Mouse (Mus musculus) megakaryocyte, embryonic 14.5 days (primary cell): Measurements from ENCODE around the gene Nostrin. TPM values are rescaled to one million over a fixed set of nuclear protein-coding genes. Genes with fewer than 3 reads are reported as not detected.

Experiments used
- H3K27me3 ChIP-seq: replicated peaks from 2 replicates; pipeline ENCODE3; 2012; ENCODE audit warnings: inconsistent platforms
- H3K36me3 ChIP-seq: replicated peaks from 2 replicates; pipeline ENCODE3; 2012; ENCODE audit warnings: low read length, inconsistent platforms, mixed read lengths
- H3K4me1 ChIP-seq: 2 replicates; pipeline ENCODE4 v1.6.1; 2012; ENCODE audit warnings: inconsistent platforms
- H3K4me3 ChIP-seq: replicated peaks from 2 replicates; pipeline ENCODE3; 2012; ENCODE audit warnings: moderate library complexity, mild to moderate bottlenecking, inconsistent platforms
- H3K9me3 ChIP-seq: 2 replicates; pipeline ENCODE4 v1.6.1; 2012; ENCODE audit warnings: inconsistent platforms
- FLI1 ChIP-seq: IDR thresholded peaks from 2 replicates; pipeline ENCODE4 v1.6.1; 2012; ENCODE audit warnings: low read length, inconsistent platforms, mixed read lengths
- GATA1 ChIP-seq: IDR thresholded peaks from 3 replicates; pipeline ENCODE4 v1.6.1; 2012; ENCODE audit warnings: mixed read lengths, low read length, inconsistent platforms, borderline replicate concordance
- polyA plus RNA-seq: library from polyadenylated mRNA; stranded (reverse); fragments of >175 nt; gene quantifications from 2 replicates; pipeline ENCODE4 v1.2.3, GENCODE M21; 2012; ENCODE audit warnings: low replicate concordance; ENCODE audit not compliant: insufficient read depth

Nostrin gene
- polyA plus RNA-seq, 1 experiment = not detected

- Histone ChIP-seq H3K9me3 (no peaks in the 10 kb centered on the region), H3K4me1 (peaks cover 14% of the 10 kb centered on the region)
Measured at GRCm38 (mm10) chr2:69109246-69109645, 26.4 kb upstream of the Nostrin start.

GRCm38 (mm10) chr2:69109710-69110109 lies 25.9 kb upstream of the Nostrin start:
- Histone ChIP-seq H3K9me3 (no peaks in the 10 kb centered on the region; the same call in 1 of the 2 replicates), H3K4me1 (peaks cover 14% of the 10 kb centered on the region), H3K36me3 (peaks cover 56% of the 10 kb centered on the region), H3K27me3 (no peaks in the 10 kb centered on the region), H3K4me3 (no peak overlapping the region)
- no peak for TF ChIP-seq FLI1
- TF ChIP-seq GATA1 = no peak

More at GRCm38 (mm10) chr2:69109246-69109645, 26.4 kb upstream of the Nostrin start:
- Histone ChIP-seq H3K4me3 (no peak overlapping the region), H3K27me3 (no peaks in the 10 kb centered on the region), H3K36me3 (peaks cover 54% of the 10 kb centered on the region)
- TF ChIP-seq GATA1 (no peak), FLI1 (no peak)

- Histone ChIP-seq H3K9me3 (peaks cover 14% of the 10 kb centered on the region), H3K4me3 (no peak overlapping the region), H3K4me1 (peaks cover 17% of the 10 kb centered on the region), H3K36me3 (peaks cover 57% of the 10 kb centered on the region), H3K27me3 (no peaks in the 10 kb centered on the region)
- TF ChIP-seq FLI1 = no peak
- TF ChIP-seq GATA1 = no peak
Measured at GRCm38 (mm10) chr2:69112609-69113008, 23.0 kb upstream of the Nostrin start.

GRCm38 (mm10) chr2:69113829-69114547 lies 21.6 kb upstream of the Nostrin start:
- Histone ChIP-seq H3K4me1 (peaks cover 13% of the 10 kb centered on the region), H3K36me3 (peaks cover 49% of the 10 kb centered on the region), H3K4me3 (no peak overlapping the region), H3K9me3 (peaks cover 14% of the 10 kb centered on the region), H3K27me3 (no peaks in the 10 kb centered on the region)
- TF ChIP-seq FLI1 (no peak), GATA1 (no peak)

- H3K36me3 ChIP-seq = peaks cover 38% of the 10 kb centered on the region
- no peaks in the 10 kb centered on the region for H3K27me3 ChIP-seq
- peaks cover 3% of the 10 kb centered on the region; the same call in 1 of the 2 replicates for H3K4me1 ChIP-seq
- H3K4me3 ChIP-seq = no peak overlapping the region
- H3K9me3 ChIP-seq = peaks cover 14% of the 10 kb centered on the region
- TF ChIP-seq GATA1 = no peak
- no peak for TF ChIP-seq FLI1
Measured at GRCm38 (mm10) chr2:69115921-69116320, 19.7 kb upstream of the Nostrin start.

GRCm38 (mm10) chr2:69116767-69117166 lies 18.8 kb upstream of the Nostrin start:
- H3K9me3 ChIP-seq = peaks cover 14% of the 10 kb centered on the region
- peaks cover 3% of the 10 kb centered on the region; the same call in 1 of the 2 replicates for H3K4me1 ChIP-seq
- peaks cover 29% of the 10 kb centered on the region for H3K36me3 ChIP-seq
- no peaks in the 10 kb centered on the region for H3K27me3 ChIP-seq
- no peak for TF ChIP-seq FLI1
- TF ChIP-seq GATA1 = no peak
- no peak overlapping the region for H3K4me3 ChIP-seq

- Histone ChIP-seq H3K9me3 (peaks cover 14% of the 10 kb centered on the region), H3K4me3 (no peak overlapping the region), H3K27me3 (peaks cover 2% of the 10 kb centered on the region), H3K4me1 (peaks cover 3% of the 10 kb centered on the region; the same call in 1 of the 2 replicates), H3K36me3 (peaks cover 12% of the 10 kb centered on the region)
- no peak for TF ChIP-seq FLI1
- no peak for TF ChIP-seq GATA1
Measured at GRCm38 (mm10) chr2:69118994-69119393, 16.6 kb upstream of the Nostrin start.

GRCm38 (mm10) chr2:69119718-69120117 lies 15.9 kb upstream of the Nostrin start:
- H3K9me3 ChIP-seq = peaks cover 14% of the 10 kb centered on the region
- TF ChIP-seq GATA1 (no peak), FLI1 (no peak)
- H3K4me1 ChIP-seq = peaks cover 3% of the 10 kb centered on the region; the same call in 1 of the 2 replicates
- H3K27me3 ChIP-seq = peaks cover 2% of the 10 kb centered on the region
- H3K4me3 ChIP-seq = no peak overlapping the region
- peaks cover 8% of the 10 kb centered on the region for H3K36me3 ChIP-seq

- peaks cover 2% of the 10 kb centered on the region for H3K27me3 ChIP-seq
- no peak overlapping the region for H3K4me3 ChIP-seq
- H3K9me3 ChIP-seq = peaks cover 5% of the 10 kb centered on the region; the same call in 1 of the 2 replicates
- H3K36me3 ChIP-seq = no peaks in the 10 kb centered on the region
- H3K4me1 ChIP-seq = peaks cover 3% of the 10 kb centered on the region; the same call in 1 of the 2 replicates
- TF ChIP-seq FLI1 = no peak
Measured at GRCm38 (mm10) chr2:69121681-69122080, 13.9 kb upstream of the Nostrin start.

GRCm38 (mm10) chr2:69125425-69125824 lies 10.2 kb upstream of the Nostrin start:
- TF ChIP-seq GATA1 (no peak), FLI1 (no peak)
- H3K9me3 ChIP-seq = peaks cover 5% of the 10 kb centered on the region; the same call in 1 of the 2 replicates
- no peaks in the 10 kb centered on the region for H3K36me3 ChIP-seq
- peaks cover 2% of the 10 kb centered on the region for H3K27me3 ChIP-seq
- no peak overlapping the region for H3K4me3 ChIP-seq
- peaks cover 20% of the 10 kb centered on the region for H3K4me1 ChIP-seq
